Mouse (Mus musculus): ENCODE data around the gene Fads3.

DNA sequence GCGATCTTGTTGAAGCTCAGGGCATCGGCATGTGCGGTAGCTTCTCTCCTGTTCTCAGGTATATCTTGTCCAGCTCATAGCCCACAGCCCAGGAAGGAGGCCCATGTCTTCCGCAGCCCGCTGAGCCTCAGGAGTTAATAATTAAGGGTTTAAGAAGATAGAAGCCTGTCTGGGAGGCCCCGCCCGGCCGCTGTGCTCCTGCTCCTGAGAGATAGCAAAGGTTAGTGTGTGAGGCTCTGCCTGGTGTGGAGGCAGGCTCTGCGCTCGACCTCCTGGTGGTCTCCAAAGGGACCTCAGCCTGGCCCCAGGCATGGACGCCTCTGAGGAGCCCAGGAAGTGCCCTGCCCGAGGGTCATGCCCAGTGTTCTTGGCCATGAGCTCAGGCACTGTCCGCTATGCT is 26.5 kb upstream of the Fads3 start:
- no peak for TF ChIP-seq NANOG (IDR thresholded peaks at IDR 0.05; ENCODE audit: borderline replicate concordance, low read length)
- TF ChIP-seq CTCF (conservative IDR thresholded peaks at IDR 0.05; ENCODE audit: low read length) = no peak
- TF ChIP-seq POU5F1 (IDR thresholded peaks at IDR 0.05; ENCODE audit: borderline replicate concordance, low read length) = no peak

Data from E14TG2a.4 (cell line).